Mouse (Mus musculus) gastrocnemius, postnatal 36 days (tissue): ENCODE data around the gene Endod1. TPM values are rescaled to one million over a fixed set of nuclear protein-coding genes. Genes with fewer than 3 reads are reported as not detected.
A peak's percentile ranks its signal among the peaks of the same experiment; 100 is the strongest.
"Not testable (repeated sequence)": the region's sequence is repeated elsewhere in the genome, so short reads cannot be mapped to it uniquely, and the experiment has no call there.

Experiments used
- DNase-seq, 2 experiments: peaks; one replicate each; pipeline ENCODE4 v3.0.0; 2022
- intact Hi-C: fragments of 180-260 bp; cut with DNase I; formaldehyde crosslinking; loops from one replicate; pipeline ENCODE4 v1.15.1; 2025
- total RNA-seq, 2 experiments: library from RNA; stranded (reverse); gene quantifications; 2 replicates each; pipeline ENCODE4 v1.2.3; 2021

The Endod1 gene
- total RNA-seq, 2 experiments from 2014 or later: 3.0 to 4.8 TPM

GRCm38 (mm10) chr9:14382256-14382791 is 1.0 kb upstream of the Endod1 start:
- intact Hi-C loops: no loop called here
- no peak for DNase-seq

DNA sequence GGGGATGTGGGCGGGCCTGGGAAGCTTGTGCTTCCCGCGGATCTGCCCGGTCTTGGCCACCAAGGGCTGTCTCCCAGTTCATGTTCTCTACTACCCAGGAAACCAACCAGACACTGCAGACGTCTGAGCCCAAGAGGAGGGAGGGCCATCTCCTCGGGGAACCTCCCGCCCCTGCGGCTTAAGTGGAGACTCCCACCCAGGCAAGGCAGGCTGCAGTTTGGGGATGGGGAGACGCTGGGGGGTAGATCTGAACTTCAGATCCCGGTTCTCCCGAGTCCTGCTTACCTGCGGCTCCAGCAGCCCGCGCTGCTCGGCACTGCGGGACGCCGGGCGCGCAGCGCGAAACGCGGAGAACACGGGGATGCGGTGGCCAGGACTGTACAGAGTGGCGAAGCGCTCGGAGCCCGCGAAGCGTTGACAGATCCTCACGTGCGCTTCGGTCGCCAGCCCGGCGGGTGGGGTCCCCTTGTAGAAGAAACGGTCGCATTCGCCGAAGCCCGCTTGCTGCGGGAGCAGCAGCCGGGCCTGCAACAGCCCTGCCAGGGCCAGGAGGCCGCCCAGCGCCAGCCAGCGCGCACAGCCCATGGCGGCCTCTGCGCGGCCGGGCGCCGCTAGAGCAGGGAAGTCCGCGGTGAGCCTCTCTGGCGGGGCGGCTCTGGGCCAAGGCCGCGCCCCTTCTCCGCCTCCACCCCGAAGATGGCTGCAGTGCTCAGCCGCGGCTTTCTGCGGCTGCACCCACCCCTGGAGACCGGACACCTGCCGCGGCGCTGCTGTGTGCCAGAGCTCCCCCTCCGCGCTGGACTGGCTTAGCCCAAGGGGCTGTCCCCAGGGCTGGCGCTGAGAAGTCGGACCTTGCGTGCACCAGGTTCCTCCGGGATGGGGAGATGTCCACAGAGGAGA is 671 bp downstream of the Endod1 start:
- peak; percentile 81 for DNase-seq
- intact Hi-C loops: no loop called here

GRCm38 (mm10) chr9:14379769-14380385 is 1.4 kb downstream of the Endod1 start:
- DNase-seq: no peak
- intact Hi-C loops: no loop called here

DNA sequence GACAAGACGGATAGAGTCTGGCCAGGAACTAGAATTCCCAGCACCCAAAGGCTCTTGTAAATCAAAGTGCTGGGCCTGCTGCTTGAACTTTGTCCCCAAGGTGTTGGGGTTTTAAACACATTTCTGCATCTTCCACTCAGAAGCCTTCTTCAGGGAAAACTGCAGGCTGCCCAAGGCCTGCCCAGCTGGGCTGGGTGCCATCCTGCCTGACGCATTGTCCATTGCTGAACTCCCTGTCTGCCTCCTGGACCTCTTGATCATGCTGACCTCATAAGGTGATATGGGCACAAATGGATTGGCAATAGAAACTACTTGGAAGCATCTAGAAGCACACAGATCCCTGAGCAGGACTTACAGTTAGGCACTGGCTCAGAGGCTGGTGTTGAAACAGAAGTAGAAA is 3.2 kb downstream of the Endod1 start:
- DNase-seq: no peak
- intact Hi-C loops: no loop called here

- DNase-seq: no peak
- intact Hi-C loops: no loop called here
Observed at GRCm38 (mm10) chr9:14376149-14376548, 5.2 kb downstream of the Endod1 start.

DNA sequence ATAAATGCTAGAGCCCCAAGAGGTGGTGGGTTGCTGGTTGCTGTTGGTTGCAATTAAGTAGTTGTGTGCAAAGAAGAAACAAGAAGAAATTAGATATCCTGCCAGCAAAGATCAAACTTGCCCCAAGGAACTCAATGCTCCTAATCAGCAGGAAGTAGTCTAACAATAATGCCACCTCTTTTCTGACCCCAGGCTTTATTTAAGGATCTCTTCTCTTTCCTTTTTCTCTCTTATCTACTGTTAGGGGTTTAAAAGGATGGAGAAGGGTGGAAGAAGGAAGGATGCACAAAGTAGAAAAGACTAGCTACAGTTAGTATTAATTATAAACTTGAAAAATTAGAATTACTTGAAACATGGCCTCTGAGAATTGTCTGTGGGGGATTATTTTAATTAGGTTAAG is 8.9 kb downstream of the Endod1 start:
- intact Hi-C loops: no loop called here

DNA sequence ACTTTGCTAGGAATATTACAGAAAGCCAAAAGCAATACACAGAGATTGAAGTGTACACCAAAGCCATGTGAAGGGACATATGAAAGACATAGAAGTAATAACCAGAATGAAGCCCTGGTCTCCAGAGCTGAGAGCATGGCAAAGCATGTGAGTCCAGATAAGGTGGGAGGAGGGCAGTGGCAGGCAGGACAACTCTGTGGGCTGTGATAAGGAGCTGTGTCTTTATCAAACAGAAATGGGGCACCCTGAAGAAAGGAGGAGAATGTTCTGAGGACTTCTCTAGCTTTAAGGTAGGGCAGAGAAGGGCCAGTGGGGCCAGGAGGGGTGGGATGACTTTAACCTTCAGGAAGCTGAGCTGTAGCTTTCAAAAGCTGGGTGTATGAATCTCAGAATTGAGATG is 12.0 kb downstream of the Endod1 start:
- no peak for DNase-seq
- intact Hi-C loops: no loop called here

More for the DNA sequence above, 8.9 kb downstream of the Endod1 start:
- DNase-seq: no peak

DNA sequence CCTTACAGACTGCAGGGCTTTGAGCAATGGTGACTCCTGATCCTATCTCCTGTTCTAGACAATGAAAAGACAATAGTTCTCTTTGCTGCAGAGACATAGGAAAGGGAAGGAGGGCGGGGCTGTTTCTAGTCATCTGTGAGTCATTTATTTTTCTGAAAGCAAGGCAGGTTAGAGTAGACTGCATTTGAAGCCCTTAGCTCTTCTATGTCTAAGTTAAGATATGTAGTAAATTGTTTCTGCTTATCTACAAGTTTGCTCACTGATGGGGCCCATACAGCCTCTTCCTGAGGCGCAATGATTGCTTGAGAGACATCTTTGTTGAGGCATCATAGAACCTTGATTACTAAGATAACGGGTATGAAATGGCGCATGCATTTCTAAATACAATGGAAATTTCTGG is 13.5 kb downstream of the Endod1 start:
- intact Hi-C loops: no loop called here
- DNase-seq: no peak

GRCm38 (mm10) chr9:14365481-14366125 is 15.7 kb downstream of the Endod1 start:
- intact Hi-C loops: no loop called here
- no peak for DNase-seq

DNA sequence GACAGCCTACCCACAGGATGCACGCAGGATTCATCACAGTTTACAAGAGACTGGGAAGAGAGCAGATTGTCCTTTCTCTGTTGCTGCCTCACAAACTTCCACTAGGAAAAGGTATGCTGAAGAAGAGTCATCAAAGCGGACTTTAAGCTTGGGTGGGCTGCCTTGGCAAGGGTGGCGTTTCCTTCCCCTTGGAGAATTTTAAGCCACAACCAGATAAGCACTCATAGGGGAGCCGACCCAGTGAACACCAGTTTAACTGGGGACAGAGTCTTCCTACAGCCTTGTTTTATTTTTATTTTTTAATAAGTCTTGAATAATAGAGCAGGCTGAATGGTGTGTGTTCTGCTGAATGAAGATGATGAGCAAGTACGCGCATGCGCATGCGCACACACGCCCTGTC is 16.6 kb downstream of the Endod1 start:
- no peak for DNase-seq
- intact Hi-C loops: no loop called here

DNA sequence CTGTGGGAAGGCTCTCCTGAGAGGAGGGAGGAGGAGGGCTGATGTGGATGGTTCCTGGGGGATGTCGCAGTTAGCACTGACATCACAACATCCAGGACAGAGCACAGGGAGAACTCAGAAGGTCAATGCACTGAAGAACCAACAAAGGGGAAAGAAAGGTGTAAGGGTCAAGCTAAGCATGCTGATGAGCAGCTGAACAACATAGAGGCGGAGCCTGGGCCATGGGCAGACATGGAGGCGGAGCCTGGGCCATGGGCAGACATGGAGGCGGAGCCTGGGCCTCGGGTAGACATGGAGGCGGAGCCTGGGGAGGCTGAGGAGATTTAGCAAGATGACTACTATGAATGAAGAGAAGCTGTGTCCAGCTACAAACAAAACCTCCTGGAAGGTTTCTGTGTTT is 17.8 kb downstream of the Endod1 start:
- DNase-seq: no peak
- intact Hi-C loops: no loop called here

GRCm38 (mm10) chr9:14362068-14362768 is 19.1 kb downstream of the Endod1 start:
- intact Hi-C loops: no loop called here
- DNase-seq: no peak

DNA sequence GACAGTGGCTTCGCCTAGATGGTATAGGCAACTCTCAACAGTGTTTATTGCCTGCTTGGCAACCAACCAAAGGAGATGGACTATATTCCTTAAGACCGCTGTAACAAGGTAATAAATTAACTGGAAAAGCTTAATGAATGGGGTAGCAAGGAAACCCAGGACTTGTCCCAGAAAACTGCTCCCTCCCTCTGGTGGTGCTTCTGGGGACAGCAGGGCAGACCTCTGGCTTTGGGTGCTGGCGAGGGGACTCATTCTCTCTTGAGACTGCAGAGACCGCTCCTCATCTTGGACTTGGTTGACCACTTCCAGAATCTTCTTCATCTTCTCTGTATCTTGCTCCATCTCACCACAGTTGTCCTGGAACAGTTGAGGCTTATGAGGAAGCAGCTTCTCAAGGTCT is 24.3 kb downstream of the Endod1 start:
- intact Hi-C loops: no loop called here
- DNase-seq: no peak

GRCm38 (mm10) chr9:14354852-14355251 is 26.5 kb downstream of the Endod1 start:
- intact Hi-C loops: no loop called here

GRCm38 (mm10) chr9:14352337-14352736 is 29.0 kb downstream of the Endod1 start:
- DNase-seq: no peak
- intact Hi-C loops: no loop called here

More at GRCm38 (mm10) chr9:14354852-14355251, 26.5 kb downstream of the Endod1 start:
- no peak for DNase-seq

DNA sequence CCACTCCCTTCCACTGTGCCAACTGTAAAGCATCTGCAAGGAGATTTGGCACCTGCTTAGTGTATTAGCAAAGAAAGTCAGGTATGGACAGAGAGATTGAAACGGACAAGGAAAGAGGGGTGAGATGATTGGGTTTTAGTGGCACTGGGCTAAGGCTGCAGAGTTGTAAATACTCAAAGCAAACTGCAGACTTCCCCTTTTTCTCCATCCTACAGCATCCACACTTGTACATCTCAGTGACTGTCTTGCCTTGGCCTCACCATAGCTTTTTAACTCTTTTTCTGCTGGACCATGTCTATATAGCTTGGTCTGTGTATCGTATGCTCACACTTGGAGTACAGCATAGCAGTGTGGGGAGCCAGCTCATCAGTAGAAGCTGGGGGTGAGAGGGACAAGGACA is 30.5 kb downstream of the Endod1 start:
- DNase-seq: no peak
- intact Hi-C loops: no loop called here

GRCm38 (mm10) chr9:14349380-14349779 is 31.9 kb downstream of the Endod1 start:
- no peak for DNase-seq
- intact Hi-C loops: loop anchor here (2.0 to 5.0 kb wide), 2 partner anchors 37 to 1137 kb away; no protein-coding TSS in a partner anchor

GRCm38 (mm10) chr9:14348416-14348815 is 32.9 kb downstream of the Endod1 start:
- intact Hi-C loops: loop anchor here (2.0 to 5.0 kb wide), 2 partner anchors 38 to 1136 kb away; no protein-coding TSS in a partner anchor

GRCm38 (mm10) chr9:14345866-14346265 is 35.4 kb downstream of the Endod1 start:
- intact Hi-C loops: loop anchor here (5.0 kb wide), 1 partner anchor 1134 kb away; no protein-coding TSS in a partner anchor
- DNase-seq: not testable (repeated sequence)

More at GRCm38 (mm10) chr9:14348416-14348815, 32.9 kb downstream of the Endod1 start:
- DNase-seq: no peak

DNA sequence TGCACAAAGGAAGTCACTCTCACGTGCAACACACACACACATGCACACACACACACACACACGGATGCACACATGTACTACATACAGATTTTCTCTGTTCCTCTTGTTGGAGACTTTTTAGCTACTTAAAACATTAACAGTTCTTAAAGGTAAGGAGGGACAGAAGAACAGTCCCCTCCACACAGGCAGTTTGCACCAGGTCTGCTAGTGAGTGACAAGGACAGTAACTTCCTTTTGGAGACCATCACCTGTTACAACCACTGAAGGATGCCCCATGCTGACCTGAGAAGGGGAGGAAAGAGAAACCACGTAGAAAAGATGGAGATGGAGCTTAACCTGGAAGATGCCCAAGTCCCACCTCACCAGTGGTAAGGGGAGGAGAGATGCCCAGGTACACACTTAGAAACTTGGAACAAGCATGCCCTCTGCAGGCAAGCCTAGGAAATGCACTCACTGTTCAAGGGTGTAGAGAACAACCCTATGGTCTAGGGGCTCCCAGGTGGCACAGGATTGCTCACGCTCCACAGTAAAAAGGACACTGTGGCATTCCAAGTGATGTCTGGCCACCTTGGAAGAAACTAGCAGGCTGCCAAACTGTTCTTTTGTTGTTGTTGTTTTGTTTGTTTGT is 39.2 kb downstream of the Endod1 start:
- intact Hi-C loops: no loop called here
- peak; percentile 54 to 61 for DNase-seq
